15 mouse cellular contexts compared by ENCODE assay signal in genomic region chr12:102368556-102368955, GRCm38 (mm10).
DNase-seq lines count a peak whose midpoint lies in the region; ATAC-seq and TF ChIP-seq lines count a peak whose summit lies in the region.
"Had no signal": no experiment of that assay in that cellular context is flagged by ENCODE, and none has a peak within 500 bp of the region (broad histone marks: within the 10 kb centered on the region; RNA-seq: fewer than 3 reads in every experiment).

No protein-coding gene starts in this region.

- no peak overlapping the region for H3K4me3 ChIP-seq in hindbrain, postnatal 0 days (ENCODE audit: low read length)
- H3K4me3 ChIP-seq in hindbrain, embryonic 12.5 days, result no peak overlapping the region
- H3K4me3 ChIP-seq in midbrain, embryonic 11.5 days (ENCODE audit: low read depth, low read length), result no peak overlapping the region
- no peak overlapping the region for H3K4me3 ChIP-seq in midbrain, embryonic 16.5 days (ENCODE audit: low read depth, low read length)
- H3K4me3 ChIP-seq in liver, embryonic 15.5 days (replicated peaks), result peak overlapping the region; percentile 20
- H3K4me3 ChIP-seq: embryonic facial prominence, embryonic 13.5 days; gastrocnemius, adult 2 months; heart, embryonic 13.5 days; myocyte had no signal

- no peaks in the 10 kb centered on the region for H3K27me3 ChIP-seq in hindbrain, postnatal 0 days (ENCODE audit: insufficient read depth, low read length)
- no peaks in the 10 kb centered on the region for H3K27me3 ChIP-seq in hindbrain, embryonic 12.5 days
- H3K27me3 ChIP-seq in midbrain, embryonic 11.5 days (ENCODE audit: control insufficient read depth, insufficient read depth, low read length), result no peaks in the 10 kb centered on the region
- no peaks in the 10 kb centered on the region for H3K27me3 ChIP-seq in midbrain, embryonic 16.5 days (ENCODE audit: control insufficient read depth, insufficient read depth, low read depth, low read length)
- no peaks in the 10 kb centered on the region for H3K27me3 ChIP-seq in liver, embryonic 15.5 days
- H3K27me3 ChIP-seq: embryonic facial prominence, embryonic 13.5 days; heart, embryonic 13.5 days had no signal

- peak; percentile 24; the same call in 1 of the 2 replicates for ATAC-seq in hindbrain, postnatal 0 days
- ATAC-seq in hindbrain, embryonic 12.5 days (ENCODE audit: low FRiP score), result no peak
- peak; percentile 40; the same call in 1 of the 2 replicates for ATAC-seq in midbrain, embryonic 11.5 days (ENCODE audit: low FRiP score)
- no peak for ATAC-seq in midbrain, embryonic 16.5 days
- peak; percentile 11 for ATAC-seq in activated CD4-positive, CD25-positive, alpha-beta regulatory T cell, adult 4 months
- no peak for ATAC-seq in liver, embryonic 15.5 days (ENCODE audit: insufficient read depth)

- H3K4me1 ChIP-seq in hindbrain, postnatal 0 days (ENCODE audit: insufficient read depth, low read length), result no peaks in the 10 kb centered on the region
- no peaks in the 10 kb centered on the region for H3K4me1 ChIP-seq in hindbrain, embryonic 12.5 days
- no peaks in the 10 kb centered on the region for H3K4me1 ChIP-seq in midbrain, embryonic 11.5 days (ENCODE audit: control insufficient read depth, insufficient read depth, low read length)
- H3K4me1 ChIP-seq in midbrain, embryonic 16.5 days (ENCODE audit: control insufficient read depth, insufficient read depth, low read length), result no peaks in the 10 kb centered on the region
- no peaks in the 10 kb centered on the region; the same call in none of the 2 replicates for H3K4me1 ChIP-seq in liver, embryonic 15.5 days (replicated peaks)

- no peaks in the 10 kb centered on the region for H3K9me3 ChIP-seq in hindbrain, postnatal 0 days (ENCODE audit: low read length)
- no peaks in the 10 kb centered on the region for H3K9me3 ChIP-seq in hindbrain, embryonic 12.5 days (replicated peaks)
- no peaks in the 10 kb centered on the region for H3K9me3 ChIP-seq in midbrain, embryonic 11.5 days (ENCODE audit: control insufficient read depth, low read length)
- no peaks in the 10 kb centered on the region for H3K9me3 ChIP-seq in midbrain, embryonic 16.5 days (replicated peaks; ENCODE audit: control insufficient read depth, low read length, poor library complexity, severe bottlenecking)
- no peaks in the 10 kb centered on the region for H3K9me3 ChIP-seq in liver, embryonic 15.5 days (replicated peaks)
- H3K9me3 ChIP-seq: embryonic facial prominence, embryonic 13.5 days; heart, embryonic 13.5 days had no signal

- TF ChIP-seq CTCF in hindbrain, postnatal 0 days (IDR thresholded peaks at IDR 0.05; ENCODE audit: low read depth), result no peak

- no peak for DNase-seq in hindbrain, postnatal 0 days (ENCODE audit: low spot score)
- DNase-seq in midbrain, embryonic 11.5 days (ENCODE audit: low spot score, missing footprints), result no peak
- DNase-seq in embryo, embryonic 10.5 days (ENCODE audit: low spot score), result no peak
- no peak for DNase-seq in adrenal gland, postnatal 4 days (ENCODE audit: low spot score in 2 of 2)
- DNase-seq: cerebellum, postnatal 14 days; gastrocnemius, adult 2 months; left cerebral cortex, postnatal 4 days; right cerebral cortex, postnatal 4 days had no signal

- no peak overlapping the region for H3K27ac ChIP-seq in hindbrain, postnatal 0 days
- no peak overlapping the region for H3K27ac ChIP-seq in hindbrain, embryonic 12.5 days
- H3K27ac ChIP-seq in midbrain, embryonic 11.5 days (ENCODE audit: low read depth, low read length), result no peak overlapping the region
- no peak overlapping the region for H3K27ac ChIP-seq in midbrain, embryonic 16.5 days (ENCODE audit: low read length)
- H3K27ac ChIP-seq in liver, embryonic 15.5 days (replicated peaks), result peak overlapping the region; percentile 45
- H3K27ac ChIP-seq: embryonic facial prominence, embryonic 13.5 days had no signal

- H3K4me2 ChIP-seq in hindbrain, postnatal 0 days (ENCODE audit: low read depth, low read length), result no peak overlapping the region
- no peak overlapping the region for H3K4me2 ChIP-seq in hindbrain, embryonic 12.5 days (replicated peaks)
- no peak overlapping the region for H3K4me2 ChIP-seq in midbrain, embryonic 11.5 days
- H3K4me2 ChIP-seq in midbrain, embryonic 16.5 days (ENCODE audit: low read length), result no peak overlapping the region
- H3K4me2 ChIP-seq in liver, embryonic 15.5 days, result peak overlapping the region; percentile 38
- H3K4me2 ChIP-seq: embryonic facial prominence, embryonic 13.5 days had no signal

- H3K9ac ChIP-seq in hindbrain, postnatal 0 days (replicated peaks; ENCODE audit: low read length), result no peak overlapping the region
- H3K9ac ChIP-seq in hindbrain, embryonic 12.5 days, result no peak overlapping the region
- no peak overlapping the region for H3K9ac ChIP-seq in midbrain, embryonic 11.5 days (ENCODE audit: low read length)
- no peak overlapping the region for H3K9ac ChIP-seq in midbrain, embryonic 16.5 days (ENCODE audit: low read depth, low read length)
- no peak overlapping the region for H3K9ac ChIP-seq in liver, embryonic 15.5 days
- H3K9ac ChIP-seq: embryonic facial prominence, embryonic 13.5 days had no signal

- H3K36me3 ChIP-seq in hindbrain, postnatal 0 days (ENCODE audit: insufficient read depth, low read length), result no peaks in the 10 kb centered on the region
- no peaks in the 10 kb centered on the region for H3K36me3 ChIP-seq in hindbrain, embryonic 12.5 days
- H3K36me3 ChIP-seq in midbrain, embryonic 11.5 days (ENCODE audit: control insufficient read depth, insufficient read depth, low read length), result no peaks in the 10 kb centered on the region
- H3K36me3 ChIP-seq in midbrain, embryonic 16.5 days (ENCODE audit: control insufficient read depth, insufficient read depth, low read length), result no peaks in the 10 kb centered on the region
- peaks cover 35% of the 10 kb centered on the region for H3K36me3 ChIP-seq in liver, embryonic 15.5 days (replicated peaks)

- WGBS in hindbrain, postnatal 0 days, result 89% methylated on average over 14 of the region's 14 CpGs
- WGBS in hindbrain, embryonic 12.5 days, result 87% methylated on average over 14 of the region's 14 CpGs
- 86% methylated on average over 14 of the region's 14 CpGs for WGBS in midbrain, embryonic 11.5 days
- 85% methylated on average over 14 of the region's 14 CpGs for WGBS in midbrain, embryonic 16.5 days
- WGBS in liver, embryonic 15.5 days (ENCODE audit: insufficient replicate concordance), result 59% methylated on average over 14 of the region's 14 CpGs

Comparison
In these comparisons a context has a peak if more than half of its experiments do, and no peak if none do; other contexts are left out.
1. ATAC-seq: peak in hindbrain, postnatal 0 days (single experiment), midbrain, embryonic 11.5 days (single experiment) and activated CD4-positive, CD25-positive, alpha-beta regulatory T cell, adult 4 months (single experiment); none in hindbrain, embryonic 12.5 days (single experiment), midbrain, embryonic 16.5 days (single experiment) and liver, embryonic 15.5 days (single experiment).